Mouse (Mus musculus): Measurements from ENCODE around the gene Zfp637. TPM values are rescaled to one million over a fixed set of nuclear protein-coding genes. Genes with fewer than 3 reads are reported as not detected.

Zfp637 gene
- polyA plus RNA-seq, 1 experiment from 2014 or later = 58.9 TPM

- Histone ChIP-seq H3K27me3 (replicated peaks) (no peaks in the 10 kb centered on the region), H3K9ac (no peak overlapping the region), H3K36me3 (no peaks in the 10 kb centered on the region), H3K9me3 (replicated peaks) (no peaks in the 10 kb centered on the region), H3K4me1 (replicated peaks) (0 out of 2 replicates have a peak, but pooled peaks cover 4% of the 10 kb centered on the region), H3K27ac (ENCODE audit: poor library complexity, severe bottlenecking) (no peak overlapping the region), H3K4me3 (no peak overlapping the region), H3K4me2 (no peak overlapping the region)
- no peak for ATAC-seq (ENCODE audit: insufficient number of reproducible peaks, low FRiP score)
- WGBS = 54% methylated on average over 7 of the region's 7 CpGs
Measured at GRCm38 (mm10) chr6:117881997-117882396, 41.0 kb downstream of the Zfp637 start.

GRCm38 (mm10) chr6:117885943-117886342 is 45.0 kb downstream of the Zfp637 start:
- Histone ChIP-seq H3K27ac (ENCODE audit: poor library complexity, severe bottlenecking) (no peak overlapping the region), H3K9ac (no peak overlapping the region), H3K4me2 (no peak overlapping the region), H3K4me3 (no peak overlapping the region), H3K27me3 (replicated peaks) (no peaks in the 10 kb centered on the region), H3K36me3 (no peaks in the 10 kb centered on the region), H3K4me1 (replicated peaks) (peaks cover 11% of the 10 kb centered on the region), H3K9me3 (replicated peaks) (no peaks in the 10 kb centered on the region)
- no peak for ATAC-seq (ENCODE audit: insufficient number of reproducible peaks, low FRiP score)
- WGBS = 73% methylated on average over 2 of the region's 2 CpGs

DNA sequence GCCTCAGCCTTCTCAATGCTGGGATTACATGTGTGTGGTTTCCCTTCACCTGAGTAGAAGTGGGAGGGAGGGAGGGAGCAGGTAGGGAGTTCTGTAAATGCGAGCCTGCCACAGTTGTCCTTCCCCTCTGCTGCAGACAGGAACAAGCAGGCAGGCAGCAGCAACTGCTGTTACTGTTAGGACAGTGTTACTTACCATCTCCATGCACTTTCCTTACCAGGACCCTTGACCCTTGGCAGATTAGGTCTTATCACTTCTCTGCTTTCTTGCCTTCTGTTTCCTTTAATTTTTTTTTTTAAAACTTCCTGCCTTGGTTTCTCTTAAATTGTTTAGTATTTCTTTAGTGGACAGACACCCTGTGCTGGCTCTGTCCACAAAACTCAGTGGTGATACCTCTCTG is 47.1 kb downstream of the Zfp637 start:
- Histone ChIP-seq H3K9ac (peak overlapping the region; percentile 45; the same call in 1 of the 2 replicates), H3K36me3 (no peaks in the 10 kb centered on the region), H3K9me3 (replicated peaks) (no peaks in the 10 kb centered on the region), H3K4me3 (0 out of 2 replicates have a peak overlapping the region, but pooled peaks have one; percentile 14), H3K27ac (ENCODE audit: poor library complexity, severe bottlenecking) (peak overlapping the region; percentile 84), H3K4me2 (peak overlapping the region; percentile 21), H3K27me3 (replicated peaks) (no peaks in the 10 kb centered on the region), H3K4me1 (replicated peaks) (peaks cover 17% of the 10 kb centered on the region)
- no peak for ATAC-seq (ENCODE audit: insufficient number of reproducible peaks, low FRiP score)
- WGBS = 13% methylated on average over 1 of the region's 1 CpGs

GRCm38 (mm10) chr6:117888642-117889096 is 47.7 kb downstream of the Zfp637 start:
- H3K9me3 ChIP-seq (replicated peaks) = no peaks in the 10 kb centered on the region
- peaks cover 17% of the 10 kb centered on the region for H3K4me1 ChIP-seq (replicated peaks)
- H3K36me3 ChIP-seq = no peaks in the 10 kb centered on the region
- 0 out of 2 replicates have a peak overlapping the region, but pooled peaks have one; percentile 14 for H3K4me3 ChIP-seq
- peak overlapping the region; percentile 21; the same call in 1 of the 2 replicates for H3K4me2 ChIP-seq
- H3K27me3 ChIP-seq (replicated peaks) = no peaks in the 10 kb centered on the region
- WGBS = 43% methylated on average over 2 of the region's 2 CpGs
- H3K27ac ChIP-seq (ENCODE audit: poor library complexity, severe bottlenecking) = peak overlapping the region; percentile 84
- H3K9ac ChIP-seq = peak overlapping the region; percentile 45
- peak; percentile 94 for ATAC-seq (ENCODE audit: insufficient number of reproducible peaks, low FRiP score)

GRCm38 (mm10) chr6:117890257-117890656 is 49.3 kb downstream of the Zfp637 start:
- WGBS = 80% methylated on average over 6 of the region's 6 CpGs
- H3K27me3 ChIP-seq (replicated peaks) = no peaks in the 10 kb centered on the region
- no peak overlapping the region for H3K9ac ChIP-seq
- no peak overlapping the region for H3K4me2 ChIP-seq
- no peak for ATAC-seq (ENCODE audit: insufficient number of reproducible peaks, low FRiP score)
- no peak overlapping the region for H3K4me3 ChIP-seq
- H3K4me1 ChIP-seq (replicated peaks) = peaks cover 17% of the 10 kb centered on the region
- no peaks in the 10 kb centered on the region for H3K9me3 ChIP-seq (replicated peaks)
- H3K27ac ChIP-seq (ENCODE audit: poor library complexity, severe bottlenecking) = no peak overlapping the region
- no peaks in the 10 kb centered on the region for H3K36me3 ChIP-seq

DNA sequence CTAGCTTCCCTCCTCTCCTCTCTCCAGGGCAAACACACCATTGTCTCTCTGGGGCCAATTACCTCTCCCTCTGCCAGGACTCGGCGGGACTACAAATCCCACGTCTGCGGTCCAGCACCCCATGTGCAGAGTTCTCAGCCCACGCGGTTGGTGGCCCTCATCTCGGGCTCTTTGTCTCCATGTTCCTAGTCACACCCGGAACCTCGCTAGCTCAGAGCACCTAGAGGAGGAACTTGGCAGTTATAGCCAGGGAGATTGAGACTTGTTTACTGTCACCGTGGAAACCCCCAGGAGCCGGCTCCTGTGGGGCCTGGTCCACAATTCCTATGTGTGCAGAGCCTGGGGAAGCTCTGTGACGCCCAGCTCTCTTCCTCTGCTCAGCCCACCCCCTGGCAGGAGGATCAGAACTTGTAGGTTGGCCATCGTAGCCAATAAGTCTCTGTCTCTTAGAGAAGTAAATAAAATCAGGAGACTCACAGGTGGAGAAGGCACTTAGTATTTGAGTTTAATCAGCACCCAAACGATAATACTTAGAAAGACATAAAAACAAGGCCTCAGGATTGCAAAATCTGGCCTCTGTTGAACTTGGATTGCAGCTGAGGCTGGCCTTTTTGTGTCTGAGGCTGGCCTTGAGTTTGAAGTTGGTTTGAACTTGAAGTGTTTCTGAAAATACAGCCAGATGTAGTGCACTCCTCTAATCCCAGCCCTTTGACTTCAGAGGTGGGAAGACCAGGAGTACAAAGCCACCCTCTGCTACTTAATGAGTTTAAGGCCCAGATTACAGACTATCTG is 50.6 kb downstream of the Zfp637 start:
- whole genome bisulfite sequencing = 54% methylated on average over 14 of the region's 14 CpGs
- no peak overlapping the region for H3K27ac ChIP-seq (ENCODE audit: poor library complexity, severe bottlenecking)
- no peak overlapping the region for H3K9ac ChIP-seq
- H3K4me3 ChIP-seq = no peak overlapping the region
- H3K4me2 ChIP-seq = no peak overlapping the region
- ATAC-seq (ENCODE audit: insufficient number of reproducible peaks, low FRiP score) = no peak
- peaks cover 17% of the 10 kb centered on the region for H3K4me1 ChIP-seq (replicated peaks)
- no peaks in the 10 kb centered on the region for H3K36me3 ChIP-seq
- H3K9me3 ChIP-seq (replicated peaks) = no peaks in the 10 kb centered on the region
- H3K27me3 ChIP-seq (replicated peaks) = no peaks in the 10 kb centered on the region

GRCm38 (mm10) chr6:117892386-117892785 is 51.4 kb downstream of the Zfp637 start:
- Histone ChIP-seq H3K36me3 (no peaks in the 10 kb centered on the region), H3K9ac (no peak overlapping the region), H3K4me3 (no peak overlapping the region), H3K4me2 (no peak overlapping the region), H3K27ac (ENCODE audit: poor library complexity, severe bottlenecking) (no peak overlapping the region), H3K9me3 (replicated peaks) (no peaks in the 10 kb centered on the region), H3K4me1 (replicated peaks) (peaks cover 17% of the 10 kb centered on the region), H3K27me3 (replicated peaks) (no peaks in the 10 kb centered on the region)
- ATAC-seq (ENCODE audit: insufficient number of reproducible peaks, low FRiP score) = no peak
- 58% methylated on average over 3 of the region's 3 CpGs for WGBS

GRCm38 (mm10) chr6:117893435-117893834 is 52.5 kb downstream of the Zfp637 start:
- no peak overlapping the region for H3K4me2 ChIP-seq
- ATAC-seq (ENCODE audit: insufficient number of reproducible peaks, low FRiP score) = no peak
- no peak overlapping the region for H3K27ac ChIP-seq (ENCODE audit: poor library complexity, severe bottlenecking)
- H3K9ac ChIP-seq = no peak overlapping the region
- WGBS = 85% methylated on average over 2 of the region's 2 CpGs
- H3K9me3 ChIP-seq (replicated peaks) = no peaks in the 10 kb centered on the region
- H3K4me3 ChIP-seq = no peak overlapping the region
- no peaks in the 10 kb centered on the region for H3K36me3 ChIP-seq
- peaks cover 16% of the 10 kb centered on the region for H3K4me1 ChIP-seq (replicated peaks)
- no peaks in the 10 kb centered on the region for H3K27me3 ChIP-seq (replicated peaks)

Other genes with a start within 250 kb of the Zfp637 start
- 2.5 and 2.9 TPM in 2 replicates for gene Zfp239, start 20.9 kb downstream of the Zfp637 start, polyA plus RNA-seq (2016; fragmentation: Nextera tagmentation; extraction: Ambion mirVana)
- 530 and 545 TPM in 2 replicates for gene Hnrnpf, start 59.1 kb downstream of the Zfp637 start, polyA plus RNA-seq (2016; fragmentation: Nextera tagmentation; extraction: Ambion mirVana)
- 1.2 and 1.5 TPM in 2 replicates for gene Fxyd4, start 96.5 kb downstream of the Zfp637 start, polyA plus RNA-seq (2016; fragmentation: Nextera tagmentation; extraction: Ambion mirVana)
- 0.51 and 1.1 TPM in 2 replicates for gene Rasgef1a, start 170.3 kb downstream of the Zfp637 start, polyA plus RNA-seq (2016; fragmentation: Nextera tagmentation; extraction: Ambion mirVana)